Mouse (Mus musculus) B cell, adult (primary cell): ENCODE measurements around the gene Col5a2. TPM values are rescaled to one million over a fixed set of nuclear protein-coding genes. Genes with fewer than 3 reads are reported as not detected.

Source experiments
- total RNA-seq: library from RNA; stranded (reverse); gene quantifications from 4 replicates; pipeline ENCODE4 v1.2.4, GENCODE M21; 2023; ENCODE audit not compliant: inconsistent age

The Col5a2 gene
- 0.09 TPM in 1 of 4 replicates, not detected in the others for total RNA-seq

DNA sequence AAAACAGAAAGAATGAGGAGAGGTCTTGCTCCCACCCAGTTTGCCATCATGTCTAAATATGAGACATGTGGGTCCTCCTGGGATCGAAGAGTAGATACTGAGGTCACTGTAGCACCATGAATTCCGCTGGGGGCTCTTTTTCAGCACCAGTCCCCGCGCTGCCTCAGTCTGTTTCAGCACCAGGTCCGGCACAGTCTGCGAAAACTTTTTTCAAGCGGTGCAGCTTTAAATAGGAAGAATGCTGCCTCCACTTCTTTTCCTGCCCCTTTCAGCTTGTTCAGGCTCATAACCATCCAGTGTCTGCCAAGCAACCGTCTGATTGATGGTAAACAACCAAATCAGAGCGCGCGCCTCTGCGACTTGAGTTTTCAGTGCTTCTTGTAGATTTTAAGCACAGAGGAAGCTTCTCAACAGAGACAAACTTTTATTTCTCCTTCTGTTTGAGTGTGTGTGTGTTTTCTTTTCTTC, at the start of gene Col5a2:
TSS of gene Col5a2 (minus strand) at position 418 of the 468 bp plus-strand sequence.

Other genes with a start within 250 kb of the Col5a2 start
- 0.12 to 3.0 TPM (median 1.6 TPM) in 4 replicates for gene Col3a1, start 191.7 kb downstream of the Col5a2 start, total RNA-seq